Mouse (Mus musculus) forebrain, embryonic 16.5 days (tissue): Measurements from ENCODE around the gene Mink1. TPM values are rescaled to one million over a fixed set of nuclear protein-coding genes. Genes with fewer than 3 reads are reported as not detected.

ENCODE experiments used
- ATAC-seq: fragments of 200-750 bp; cut with Nextera tagmentation; 2 replicates; pipeline ENCODE4 v1.8.0; 2017; ENCODE audit warnings: mild to moderate bottlenecking, moderate library complexity
- H3K27ac ChIP-seq: fragments of 300-500 bp; sonication (generic); 2 replicates; pipeline ENCODE4 v1.5.1; 2014; ENCODE audit warnings: low read length, control low read depth
- H3K27me3 ChIP-seq: fragments of 300-500 bp; sonication (generic); replicated peaks from 2 replicates; pipeline ENCODE4 v1.6.1; 2014; ENCODE audit warnings: low read length; ENCODE audit not compliant: control insufficient read depth, insufficient read depth
- H3K36me3 ChIP-seq: fragments of 300-500 bp; sonication (generic); 2 replicates; pipeline ENCODE4 v1.6.1; 2014; ENCODE audit not compliant: control insufficient read depth, insufficient read depth
- H3K4me1 ChIP-seq: fragments of 300-500 bp; sonication (generic); replicated peaks from 2 replicates; pipeline ENCODE4 v1.6.1; 2014; ENCODE audit warnings: low read length; ENCODE audit not compliant: control insufficient read depth, insufficient read depth
- H3K4me2 ChIP-seq: fragments of 300-500 bp; sonication (generic); 2 replicates; pipeline ENCODE4 v1.6.1; 2014; ENCODE audit warnings: mild to moderate bottlenecking, low read length, control low read depth
- H3K4me3 ChIP-seq: fragments of 300-500 bp; sonication (generic); replicated peaks from 2 replicates; pipeline ENCODE4 v1.5.1; 2014; ENCODE audit warnings: mild to moderate bottlenecking, low read length, control low read depth
- H3K9ac ChIP-seq: fragments of 300-500 bp; sonication (generic); replicated peaks from 2 replicates; pipeline ENCODE4 v1.6.1; 2014; ENCODE audit warnings: low read depth, low read length, control low read depth
- H3K9me3 ChIP-seq: fragments of 300-500 bp; sonication (generic); 2 replicates; pipeline ENCODE4 v1.6.1; 2016; ENCODE audit warnings: low read length; ENCODE audit not compliant: control insufficient read depth
- WGBS: fragments of 180-500 bp; shearing (Covaris S2); extraction: QIAGEN DNeasy Blood & Tissue Kit; methylation state at CpG from one replicate; pipeline ENCODE4 v1.1.7; 2014; 5-methylcytosine and 5-hydroxymethylcytosine counted together
- polyA plus RNA-seq: library from polyadenylated mRNA; unstranded; fragments of >200 nt; fragmentation: Nextera tagmentation; extraction: Ambion mirVana; gene quantifications from 2 replicates; pipeline ENCODE4 v1.2.1, GENCODE M21; 2015

The Mink1 gene
- polyA plus RNA-seq, 1 experiment from 2014 or later: 17.5 TPM

- Histone ChIP-seq H3K4me1 (peaks cover 6% of the 10 kb centered on the region), H3K27ac (no peak overlapping the region), H3K9me3 (no peaks in the 10 kb centered on the region), H3K36me3 (peaks cover 15% of the 10 kb centered on the region), H3K4me2 (peak overlapping the region; percentile 50), H3K27me3 (no peaks in the 10 kb centered on the region), H3K9ac (peak overlapping the region; percentile 41; the same call in 1 of the 2 replicates), H3K4me3 (peak overlapping the region; percentile 22)
- ATAC-seq: peak; percentile 50; the same call in 1 of the 2 replicates
- 2% methylated on average over 17 of the region's 17 CpGs for WGBS
Observed at GRCm38 (mm10) chr11:70615074-70615473, 52.4 kb downstream of the Mink1 start.

GRCm38 (mm10) chr11:70615516-70616093 lies 52.9 kb downstream of the Mink1 start, which contains the start of gene 4930544D05Rik:
TSS of gene 4930544D05Rik (plus strand) at chr11:70615848.
- peak within 1 kb of the TSS; percentile 41; the same call in 1 of the 2 replicates for H3K9ac ChIP-seq
- H3K36me3 ChIP-seq: peaks cover 12% of the 10 kb centered on the region
- ATAC-seq: no peak

GRCm38 (mm10) chr11:70619101-70619500 lies 56.4 kb downstream of the Mink1 start, which contains the start of gene Chrne:
TSS of gene Chrne (minus strand) at chr11:70619216.
- Histone ChIP-seq H3K4me2 (no peak within 1 kb of the TSS), H3K36me3 (no peaks in the 10 kb centered on the region), H3K4me1 (peaks cover 6% of the 10 kb centered on the region), H3K4me3 (no peak within 1 kb of the TSS), H3K27me3 (no peaks in the 10 kb centered on the region), H3K27ac (no peak within 1 kb of the TSS), H3K9ac (no peak within 1 kb of the TSS), H3K9me3 (no peaks in the 10 kb centered on the region)
- no peak for ATAC-seq
- WGBS: 36% methylated on average over 1 of the region's 1 CpGs

More at GRCm38 (mm10) chr11:70615516-70616093, 52.9 kb downstream of the Mink1 start, which contains the start of gene 4930544D05Rik:
- 14% methylated on average over 21 of the region's 21 CpGs for WGBS
- Histone ChIP-seq H3K4me3 (peak within 1 kb of the TSS; percentile 22), H3K4me1 (peaks cover 6% of the 10 kb centered on the region), H3K9me3 (no peaks in the 10 kb centered on the region), H3K27me3 (no peaks in the 10 kb centered on the region), H3K27ac (no peak within 1 kb of the TSS), H3K4me2 (peak within 1 kb of the TSS; percentile 50)

- H3K4me3 ChIP-seq: no peak overlapping the region
- 44% methylated on average over 7 of the region's 7 CpGs for WGBS
- H3K4me1 ChIP-seq: no peaks in the 10 kb centered on the region
- no peak overlapping the region for H3K9ac ChIP-seq
- no peaks in the 10 kb centered on the region for H3K27me3 ChIP-seq
- H3K4me2 ChIP-seq: no peak overlapping the region
- H3K27ac ChIP-seq: no peak overlapping the region
- no peaks in the 10 kb centered on the region for H3K36me3 ChIP-seq
- no peaks in the 10 kb centered on the region for H3K9me3 ChIP-seq
- ATAC-seq: no peak
Observed at GRCm38 (mm10) chr11:70621972-70622814, 59.5 kb downstream of the Mink1 start.

GRCm38 (mm10) chr11:70623053-70623742 lies 60.5 kb downstream of the Mink1 start:
- H3K4me3 ChIP-seq: no peak overlapping the region
- H3K4me1 ChIP-seq: no peaks in the 10 kb centered on the region
- H3K9me3 ChIP-seq: no peaks in the 10 kb centered on the region
- H3K36me3 ChIP-seq: no peaks in the 10 kb centered on the region
- H3K27me3 ChIP-seq: no peaks in the 10 kb centered on the region
- H3K9ac ChIP-seq: no peak overlapping the region
- no peak for ATAC-seq
- H3K27ac ChIP-seq: no peak overlapping the region
- WGBS: 80% methylated on average over 10 of the region's 10 CpGs
- H3K4me2 ChIP-seq: no peak overlapping the region

GRCm38 (mm10) chr11:70625473-70625872 lies 62.8 kb downstream of the Mink1 start:
- Histone ChIP-seq H3K27ac (no peak overlapping the region), H3K4me3 (no peak overlapping the region), H3K36me3 (no peaks in the 10 kb centered on the region), H3K9me3 (no peaks in the 10 kb centered on the region), H3K27me3 (no peaks in the 10 kb centered on the region), H3K4me2 (no peak overlapping the region), H3K9ac (no peak overlapping the region), H3K4me1 (no peaks in the 10 kb centered on the region)
- ATAC-seq: no peak
- WGBS: 46% methylated on average over 4 of the region's 4 CpGs

GRCm38 (mm10) chr11:70626877-70627276 lies 64.2 kb downstream of the Mink1 start:
- WGBS: 72% methylated on average over 4 of the region's 4 CpGs
- Histone ChIP-seq H3K36me3 (no peaks in the 10 kb centered on the region), H3K27ac (no peak overlapping the region), H3K4me1 (no peaks in the 10 kb centered on the region), H3K27me3 (no peaks in the 10 kb centered on the region), H3K9ac (no peak overlapping the region), H3K4me2 (no peak overlapping the region), H3K4me3 (no peak overlapping the region), H3K9me3 (no peaks in the 10 kb centered on the region)
- no peak for ATAC-seq

- Histone ChIP-seq H3K4me1 (no peaks in the 10 kb centered on the region), H3K4me2 (no peak overlapping the region), H3K27ac (no peak overlapping the region), H3K9ac (no peak overlapping the region), H3K27me3 (no peaks in the 10 kb centered on the region), H3K4me3 (no peak overlapping the region), H3K9me3 (no peaks in the 10 kb centered on the region), H3K36me3 (no peaks in the 10 kb centered on the region)
- 77% methylated on average over 2 of the region's 2 CpGs for WGBS
- no peak for ATAC-seq
Observed at GRCm38 (mm10) chr11:70628431-70628830, 65.8 kb downstream of the Mink1 start.

- Histone ChIP-seq H3K9me3 (no peaks in the 10 kb centered on the region), H3K4me3 (no peak overlapping the region), H3K9ac (no peak overlapping the region), H3K4me2 (no peak overlapping the region), H3K4me1 (no peaks in the 10 kb centered on the region), H3K36me3 (no peaks in the 10 kb centered on the region), H3K27me3 (no peaks in the 10 kb centered on the region), H3K27ac (no peak overlapping the region)
- no peak for ATAC-seq
- WGBS: 51% methylated on average over 5 of the region's 5 CpGs
Observed at GRCm38 (mm10) chr11:70629557-70629956, 66.9 kb downstream of the Mink1 start.
